Mouse (Mus musculus): ENCODE measurements around the gene Zp1.

Zp1 gene

DNA sequence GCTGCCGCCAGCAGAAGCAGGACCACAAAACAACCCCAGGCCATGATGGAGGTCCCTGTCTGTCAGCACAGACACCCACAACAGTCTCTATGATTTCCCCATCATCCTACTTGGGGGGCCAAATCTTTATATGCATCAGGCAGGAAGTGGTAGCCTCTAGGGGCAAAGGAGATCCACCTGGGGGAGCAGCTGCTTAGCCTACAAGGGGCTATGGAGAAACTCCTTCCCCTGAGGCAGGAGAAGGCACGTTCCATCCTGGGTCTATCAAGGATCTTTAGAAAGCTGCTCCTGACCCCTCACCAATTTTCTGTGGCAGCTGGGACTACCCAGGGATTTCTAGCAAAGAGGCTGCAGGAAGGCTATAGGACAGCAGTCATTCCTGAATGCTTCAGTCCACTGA lies at the start of gene Zp1:
Gene Zp1, minus strand, starts transcription at position 101 of the 400 bp plus-strand sequence.
- DNase-seq (ENCODE audit: low spot score in 2 of 2): no peak

DNA sequence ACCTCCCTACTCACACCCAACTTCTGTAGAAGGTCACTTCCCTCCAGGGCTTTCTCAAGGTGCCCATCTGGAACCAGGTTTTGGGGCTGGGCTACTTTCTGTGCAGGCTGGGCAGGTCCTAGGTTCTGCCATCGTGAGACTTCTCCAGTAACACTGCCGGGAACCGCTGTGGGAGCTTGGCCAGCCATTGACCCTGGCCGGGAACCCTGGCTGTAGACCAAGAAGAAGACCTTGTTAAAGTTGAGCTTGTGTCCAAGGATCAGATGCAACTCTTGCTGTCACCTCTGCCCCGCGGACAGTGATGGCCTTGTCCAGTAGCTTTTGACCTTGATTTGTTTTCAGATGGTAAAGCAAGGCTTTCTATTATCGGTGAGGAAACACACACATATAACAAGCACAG lies 48.1 kb upstream of the Zp1 start:
- DNase-seq (ENCODE audit: low spot score in 2 of 2): no peak

DNA sequence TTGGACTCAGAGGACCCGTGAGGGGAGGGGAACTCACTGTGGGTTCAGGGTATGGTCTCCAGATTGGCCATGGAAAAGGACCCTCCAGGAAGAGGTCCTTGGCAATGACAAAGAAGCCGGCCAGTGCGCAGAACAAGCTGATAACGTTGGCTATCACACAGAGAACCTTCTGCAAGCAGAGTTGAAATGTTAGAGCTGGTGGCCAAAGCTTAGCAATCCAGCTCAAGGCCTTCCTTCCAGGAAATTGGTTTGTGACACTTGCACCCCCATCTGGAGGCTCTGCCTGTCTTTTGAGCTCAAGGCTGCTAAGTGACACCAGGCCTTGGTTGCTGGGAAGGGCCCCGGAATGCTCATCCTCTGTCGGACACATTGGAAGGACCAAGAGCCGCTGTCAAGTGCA lies 45.3 kb upstream of the Zp1 start:
- DNase-seq (ENCODE audit: low spot score in 2 of 2): no peak

DNA sequence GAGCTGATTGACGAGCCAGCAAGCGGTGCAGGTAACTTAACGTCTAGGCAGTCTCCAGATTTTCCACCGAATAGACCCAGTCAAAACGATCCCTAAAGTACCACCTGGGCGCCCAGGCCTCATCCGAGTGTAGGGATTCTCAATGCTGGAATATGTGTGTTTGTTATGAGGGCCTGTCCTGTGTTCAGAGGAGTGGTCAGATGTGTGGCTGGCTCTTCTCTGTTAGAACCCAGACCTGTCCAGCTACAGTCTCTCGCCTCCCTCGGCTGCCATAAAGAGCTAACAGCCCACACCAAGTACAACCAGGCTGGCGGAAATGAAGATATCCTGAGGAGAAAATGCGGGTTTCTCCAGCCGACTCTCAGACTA lies 39.5 kb upstream of the Zp1 start:
- DNase-seq (ENCODE audit: low spot score in 2 of 2): no peak

DNA sequence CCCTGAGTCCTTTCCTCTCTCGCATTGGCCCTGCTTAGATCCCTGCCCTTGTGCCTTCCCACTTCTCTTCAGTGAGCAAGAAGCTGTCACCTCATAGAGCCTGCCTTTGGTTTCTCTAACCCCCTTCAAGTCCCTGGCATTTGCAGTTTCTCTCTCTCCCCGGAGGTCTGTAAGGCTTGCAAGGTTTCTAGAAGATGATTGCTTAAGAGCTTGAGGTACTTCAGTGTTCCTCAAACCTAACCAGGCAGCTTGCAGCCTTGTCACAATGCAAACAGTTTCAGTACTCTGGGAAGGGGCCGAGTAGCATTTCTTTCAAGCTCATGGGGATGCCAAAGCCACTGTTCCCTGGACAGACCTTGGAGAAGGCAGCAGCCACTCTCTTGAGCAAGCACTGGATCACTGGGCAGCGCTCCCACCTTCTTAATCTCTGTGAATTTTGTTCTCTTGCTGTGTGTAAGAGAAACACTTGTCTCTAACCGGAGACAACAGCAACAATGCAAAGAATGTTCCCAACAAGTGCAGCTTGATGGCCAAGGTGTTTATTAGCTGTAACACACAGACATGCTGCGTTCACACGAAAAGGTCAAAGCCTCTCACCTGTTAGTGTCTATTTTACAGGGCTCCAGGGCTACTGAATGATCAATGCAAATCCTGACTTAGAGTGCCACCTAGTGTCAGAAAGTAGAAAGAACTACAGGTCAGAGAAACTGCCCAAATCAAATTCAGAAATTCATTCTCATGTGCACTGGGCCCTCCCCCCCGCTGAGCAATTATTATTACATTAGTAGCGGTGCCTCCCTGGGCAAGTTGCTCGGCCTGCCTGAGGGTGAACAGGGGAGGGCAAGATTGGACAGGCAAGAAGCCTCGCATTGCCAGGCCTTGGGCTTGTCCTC lies 38.9 kb upstream of the Zp1 start:
- DNase-seq (ENCODE audit: low spot score in 2 of 2): peak; percentile 44 to 56

DNA sequence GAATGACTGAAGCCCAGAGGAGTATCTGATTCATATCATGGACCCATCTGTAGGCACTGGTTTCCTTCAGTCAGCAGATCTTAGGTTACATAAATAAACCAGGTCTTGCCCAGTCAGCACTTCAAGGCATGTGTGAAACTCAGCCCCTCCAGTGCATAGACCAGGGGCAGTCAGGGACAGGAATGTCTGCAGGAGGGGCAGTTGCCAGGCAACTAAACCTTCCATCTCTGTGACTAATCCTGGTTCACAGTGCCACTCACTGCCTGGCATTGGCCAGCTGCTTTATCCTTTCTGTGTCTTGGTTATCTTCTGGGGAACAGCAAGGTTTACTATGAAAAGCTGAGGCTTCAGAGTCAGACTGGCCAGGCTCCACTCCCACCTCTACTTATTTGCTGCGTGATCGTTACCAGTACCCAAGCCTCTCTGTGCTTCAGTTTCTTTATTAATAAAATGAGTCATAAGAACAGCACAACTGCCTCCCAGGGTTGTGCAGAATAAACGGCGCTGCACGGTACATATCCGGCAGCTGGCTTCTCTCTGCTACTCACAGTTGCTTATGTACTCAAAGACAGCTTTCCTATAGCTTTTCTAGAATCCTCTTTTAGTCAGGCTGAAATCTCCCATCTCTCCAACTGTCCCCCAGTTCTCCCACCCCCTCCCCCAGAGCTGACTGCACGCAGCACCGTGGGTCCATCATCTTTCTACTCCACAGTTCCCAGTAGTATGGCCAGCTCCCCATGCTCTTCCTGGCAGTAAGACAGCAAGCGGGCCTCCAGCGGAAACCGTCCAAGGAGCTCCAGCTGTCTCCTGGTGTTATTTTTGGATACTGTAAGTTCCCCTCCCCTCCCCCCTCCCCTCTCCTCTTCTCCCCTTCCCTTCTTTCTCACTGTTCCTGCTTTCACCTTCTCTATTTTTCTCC lies 31.8 kb upstream of the Zp1 start:
- DNase-seq (ENCODE audit: low spot score in 2 of 2): no peak

DNA sequence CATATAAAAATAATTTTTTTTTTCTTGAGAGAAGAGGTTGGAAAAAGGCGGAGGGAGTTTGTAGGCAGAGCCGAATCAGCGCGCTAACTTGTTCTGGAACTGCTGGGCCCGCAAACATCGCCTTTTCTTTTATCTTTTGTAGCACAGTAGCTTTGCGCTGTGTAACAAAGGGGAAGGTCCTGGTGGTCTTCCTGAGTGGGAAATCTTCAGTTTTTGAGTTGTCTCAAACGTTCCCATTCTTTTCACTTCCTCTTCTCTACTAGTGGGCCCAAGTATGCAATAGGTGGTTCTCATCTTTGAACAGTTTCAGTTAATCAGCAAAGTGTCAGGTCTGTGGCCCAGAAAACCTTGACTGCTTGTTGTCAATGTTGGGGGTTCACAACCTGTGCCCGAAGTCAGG lies 29.1 kb upstream of the Zp1 start:
- no peak for DNase-seq (ENCODE audit: low spot score in 2 of 2)

DNA sequence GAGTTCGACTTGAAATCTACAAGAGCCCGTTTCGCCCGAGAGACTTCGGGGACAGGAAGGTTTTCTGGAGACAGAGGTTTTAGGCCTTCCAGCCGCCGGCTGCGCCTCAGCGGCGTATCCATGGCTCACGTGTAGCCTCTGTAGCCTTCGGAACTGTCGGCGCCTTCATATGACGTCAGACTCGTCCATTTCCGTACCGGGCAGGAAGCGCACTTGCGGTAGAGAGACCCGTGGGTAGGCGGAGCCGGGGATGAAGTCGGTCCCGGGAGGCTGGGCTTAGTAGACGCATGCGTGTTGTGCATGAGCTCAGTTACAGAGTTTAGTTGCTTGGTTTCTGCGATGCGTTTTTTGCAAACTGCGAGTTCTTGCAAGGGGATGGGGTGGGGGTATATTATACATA lies 28.7 kb upstream of the Zp1 start, which contains the start of gene Ccdc86:
Gene Ccdc86, minus strand, starts transcription at position 155 of the 400 bp plus-strand sequence.
- peak; percentile 92 to 96 for DNase-seq (ENCODE audit: low spot score in 2 of 2)

DNA sequence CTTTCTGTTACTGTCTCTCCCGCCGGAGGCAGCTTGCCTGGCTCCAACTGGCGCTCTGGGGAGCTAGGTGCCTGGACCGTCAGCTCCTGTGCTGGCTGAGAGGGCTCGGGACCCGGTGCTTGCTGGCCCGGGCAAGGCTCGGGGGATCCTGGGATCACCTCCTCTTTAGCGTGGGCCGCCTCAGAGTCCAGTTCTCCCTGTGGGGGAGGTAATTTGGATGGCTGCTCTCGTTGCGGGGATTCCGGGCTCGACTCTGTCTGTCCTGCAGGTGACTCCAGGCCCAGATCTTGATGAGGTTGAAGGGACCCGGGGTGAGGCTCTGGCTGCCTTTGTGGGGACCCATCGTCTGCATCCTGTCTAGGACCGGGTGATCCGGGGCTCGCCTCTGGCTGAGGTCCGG lies 28.0 kb upstream of the Zp1 start:
- no peak for DNase-seq (ENCODE audit: low spot score in 2 of 2)

DNA sequence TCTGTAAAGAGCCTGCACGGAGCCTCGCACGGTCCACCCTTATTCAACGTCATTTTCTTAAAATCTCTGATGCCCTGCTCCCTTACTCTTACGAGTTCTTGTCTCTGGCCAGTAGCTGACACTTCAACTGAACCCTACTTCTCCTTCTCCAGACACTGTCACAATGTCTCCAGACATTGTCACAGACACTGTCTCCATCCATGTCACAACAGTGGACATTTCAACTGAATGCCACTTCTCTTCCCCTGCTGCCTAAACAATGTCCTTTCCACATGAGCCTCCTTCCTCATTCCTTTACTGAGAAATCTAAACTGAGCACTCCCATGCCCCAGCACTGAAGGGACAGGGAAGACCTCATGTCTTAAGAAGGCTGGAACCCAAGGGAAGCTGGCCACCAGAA lies 26.8 kb upstream of the Zp1 start:
- DNase-seq (ENCODE audit: low spot score in 2 of 2): no peak

DNA sequence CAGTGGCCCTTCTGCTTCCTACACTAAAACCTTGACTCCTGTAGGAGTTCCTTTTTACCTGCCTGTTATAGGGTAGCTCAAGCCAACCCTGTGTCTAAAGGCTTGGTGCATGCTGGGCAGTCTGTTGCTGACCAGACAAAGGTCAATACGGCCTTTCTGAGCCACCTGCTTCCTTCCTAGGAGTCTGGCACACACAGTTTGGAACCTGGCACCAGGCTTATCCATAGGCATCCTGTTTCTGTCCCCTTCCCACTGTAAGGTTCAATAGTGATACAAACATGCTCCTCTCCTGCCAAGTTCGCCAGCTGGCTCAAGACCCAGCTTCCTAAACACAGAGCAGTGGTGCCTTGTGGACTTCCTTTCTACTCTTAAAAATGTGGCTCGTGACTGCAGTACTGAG lies 26.1 kb upstream of the Zp1 start:
- no peak for DNase-seq (ENCODE audit: low spot score in 2 of 2)

DNA sequence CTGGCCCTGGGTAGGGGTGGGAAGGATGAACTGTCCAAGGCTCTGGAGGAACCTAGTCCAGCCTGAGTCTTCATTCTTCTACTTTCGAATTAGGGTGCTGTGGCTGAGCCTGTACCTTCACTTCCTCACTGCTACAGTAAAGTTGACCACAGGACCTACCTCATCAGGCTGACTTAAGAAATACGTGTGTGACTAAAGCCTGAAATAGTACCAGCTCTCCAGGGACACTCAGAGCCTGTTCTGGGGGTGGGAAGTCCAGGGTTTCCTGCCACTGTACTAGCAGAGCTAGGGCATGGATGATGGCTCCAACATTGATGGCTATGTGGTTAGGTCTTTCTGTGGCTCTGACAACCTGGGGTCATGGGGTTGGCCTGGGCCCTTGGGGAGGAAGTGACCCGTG lies 23.5 kb upstream of the Zp1 start:
- no peak for DNase-seq (ENCODE audit: low spot score in 2 of 2)

DNA sequence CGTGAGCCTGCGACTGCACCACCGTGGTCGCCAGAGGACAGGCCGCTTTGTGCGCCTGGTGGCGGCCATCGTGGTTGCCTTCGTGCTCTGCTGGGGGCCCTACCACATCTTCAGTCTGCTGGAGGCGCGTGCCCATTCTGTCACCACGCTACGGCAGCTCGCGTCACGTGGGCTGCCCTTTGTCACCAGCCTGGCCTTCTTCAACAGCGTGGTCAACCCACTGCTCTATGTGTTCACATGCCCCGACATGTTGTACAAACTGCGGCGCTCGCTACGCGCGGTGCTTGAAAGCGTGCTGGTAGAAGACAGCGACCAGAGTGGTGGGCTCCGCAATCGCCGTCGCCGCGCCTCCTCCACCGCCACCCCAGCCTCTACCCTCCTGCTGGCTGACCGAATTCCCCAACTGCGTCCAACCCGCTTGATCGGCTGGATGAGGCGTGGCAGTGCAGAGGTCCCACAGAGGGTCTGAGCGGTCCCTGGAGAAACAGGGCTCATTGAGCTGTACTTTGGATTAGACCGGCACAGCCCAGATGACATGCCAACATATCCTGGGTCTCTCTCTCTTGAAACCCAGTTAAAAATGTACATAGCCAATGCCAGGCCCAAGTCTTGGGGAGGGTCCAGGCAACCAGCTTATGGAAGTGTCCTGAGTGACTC lies 20.5 kb upstream of the Zp1 start:
- DNase-seq (ENCODE audit: low spot score in 2 of 2): no peak

DNA sequence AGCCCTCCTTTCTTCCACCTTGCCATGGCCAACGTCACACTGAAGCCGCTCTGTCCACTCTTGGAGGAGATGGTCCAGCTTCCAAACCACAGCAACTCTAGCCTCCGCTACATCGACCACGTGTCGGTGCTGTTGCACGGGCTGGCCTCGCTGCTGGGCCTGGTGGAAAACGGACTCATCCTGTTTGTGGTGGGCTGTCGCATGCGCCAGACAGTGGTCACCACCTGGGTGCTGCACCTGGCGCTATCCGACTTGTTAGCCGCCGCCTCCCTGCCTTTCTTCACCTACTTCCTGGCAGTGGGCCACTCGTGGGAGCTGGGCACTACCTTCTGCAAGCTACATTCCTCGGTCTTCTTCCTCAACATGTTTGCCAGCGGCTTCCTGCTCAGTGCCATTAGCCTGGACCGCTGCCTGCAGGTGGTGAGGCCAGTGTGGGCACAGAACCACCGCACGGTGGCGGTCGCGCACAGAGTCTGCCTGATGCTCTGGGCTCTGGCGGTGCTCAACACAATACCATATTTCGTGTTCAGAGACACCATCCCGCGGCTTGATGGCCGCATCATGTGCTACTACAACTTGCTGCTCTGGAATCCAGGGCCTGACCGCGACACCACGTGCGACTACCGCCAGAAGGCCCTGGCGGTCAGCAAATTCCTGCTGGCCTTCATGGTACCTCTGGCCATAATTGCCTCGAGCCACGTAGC lies 19.8 kb upstream of the Zp1 start:
- peak; percentile 44 to 64 for DNase-seq (ENCODE audit: low spot score in 2 of 2)

DNA sequence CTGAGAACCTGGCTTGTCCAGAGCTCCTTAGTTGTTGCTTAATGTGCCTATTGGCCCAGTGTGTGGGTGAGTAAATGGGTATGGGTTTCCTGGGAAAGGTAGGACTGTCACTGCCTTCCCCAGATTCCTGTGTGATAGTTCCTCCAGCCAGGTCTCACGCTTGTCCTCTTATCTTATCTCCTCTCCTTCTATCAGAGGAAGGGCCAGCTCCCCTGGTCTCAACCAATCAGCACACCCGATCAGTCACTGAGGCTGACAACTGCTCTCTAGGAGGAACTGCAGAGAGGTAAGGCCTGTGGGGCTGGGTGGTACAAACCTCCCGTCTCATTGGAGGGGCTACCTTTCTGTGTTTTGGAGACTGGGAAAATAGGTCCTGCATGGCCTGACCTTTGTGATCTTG lies 18.3 kb upstream of the Zp1 start:
- DNase-seq (ENCODE audit: low spot score in 2 of 2): no peak

DNA sequence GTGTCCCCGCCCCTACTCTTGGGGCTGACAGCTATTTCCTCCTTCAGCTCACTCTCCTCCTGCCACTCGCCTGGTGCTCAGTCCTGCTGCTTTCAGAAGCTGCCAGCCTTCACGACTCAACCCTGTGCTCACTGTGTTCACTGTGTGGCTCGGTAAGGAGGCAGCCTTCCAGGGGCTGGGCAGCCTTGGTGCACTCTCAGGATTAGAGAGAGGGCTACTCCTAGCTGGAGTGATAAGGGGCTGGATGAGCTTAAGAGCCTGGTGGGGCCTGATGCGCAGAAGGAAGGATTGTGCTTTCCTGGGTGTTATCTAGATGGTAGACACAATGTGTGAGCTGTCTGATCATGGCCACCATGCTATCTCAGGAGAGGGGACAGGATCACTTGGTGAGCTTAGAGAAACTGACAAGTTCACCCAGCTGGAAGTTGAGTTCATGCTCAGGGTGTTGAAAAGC lies 16.7 kb upstream of the Zp1 start, which contains the start of gene Ptgdr2:
Gene Ptgdr2, plus strand, starts transcription at position 51 of the 454 bp plus-strand sequence.
- DNase-seq (ENCODE audit: low spot score in 2 of 2): no peak

DNA sequence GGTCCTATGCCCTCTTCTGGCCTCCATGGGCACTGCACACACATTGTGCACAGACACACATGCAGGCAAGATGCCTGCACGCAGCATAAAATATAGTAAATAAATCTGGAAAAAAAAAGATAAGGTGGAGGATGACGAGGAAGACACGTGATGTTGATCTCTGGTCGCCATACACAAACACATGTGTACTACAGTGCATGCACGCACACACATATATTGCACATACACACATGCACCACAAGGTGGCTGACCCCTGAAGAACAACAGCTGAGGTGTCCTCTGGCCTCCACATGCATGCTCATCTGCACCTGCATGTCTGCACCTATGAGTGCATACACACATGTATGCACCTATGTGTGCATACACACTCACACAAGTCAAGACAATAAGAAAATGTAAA lies 15.6 kb upstream of the Zp1 start:
- no peak for DNase-seq (ENCODE audit: low spot score in 2 of 2)

DNA sequence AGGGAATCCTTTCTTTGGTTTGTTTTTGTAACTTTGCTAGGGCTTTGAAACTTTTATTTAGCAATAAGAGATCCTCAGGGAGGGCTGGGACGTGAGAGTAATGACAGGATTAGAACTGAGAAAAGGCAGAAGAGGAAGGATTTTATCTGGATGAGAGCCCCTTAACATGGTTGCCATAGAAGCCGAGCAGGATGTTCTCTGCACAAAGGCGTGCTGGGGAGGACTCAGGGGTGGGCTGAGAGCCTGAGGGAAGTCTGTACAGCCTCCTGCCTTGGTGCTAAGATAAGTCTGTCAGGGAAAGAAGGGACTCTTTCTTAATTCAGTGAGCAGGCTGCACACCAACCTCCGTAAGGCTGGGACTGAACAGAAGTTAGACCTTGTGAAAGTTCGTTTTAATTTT lies 14.6 kb upstream of the Zp1 start:
- DNase-seq (ENCODE audit: low spot score in 2 of 2): no peak

DNA sequence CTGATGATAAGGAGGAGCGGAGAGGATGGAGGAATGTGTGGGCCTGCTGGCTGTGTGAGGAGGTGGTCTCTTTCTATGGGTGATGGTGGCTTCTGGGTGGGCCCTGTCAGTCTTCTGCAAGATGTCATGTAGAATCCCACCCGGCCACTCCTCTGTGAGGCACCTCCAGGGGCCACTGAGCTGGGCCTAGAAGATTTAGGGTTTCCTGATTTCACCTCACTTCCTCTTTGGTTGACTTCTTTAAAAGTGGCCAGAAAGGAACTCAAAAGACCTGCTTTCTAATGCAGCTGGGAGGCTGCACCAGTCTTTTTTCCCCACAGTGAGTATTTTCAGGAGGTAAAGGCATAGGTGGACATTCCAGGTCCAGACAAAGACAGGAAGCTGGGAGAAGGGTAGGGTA lies 10.2 kb upstream of the Zp1 start:
- no peak for DNase-seq (ENCODE audit: low spot score in 2 of 2)

DNA sequence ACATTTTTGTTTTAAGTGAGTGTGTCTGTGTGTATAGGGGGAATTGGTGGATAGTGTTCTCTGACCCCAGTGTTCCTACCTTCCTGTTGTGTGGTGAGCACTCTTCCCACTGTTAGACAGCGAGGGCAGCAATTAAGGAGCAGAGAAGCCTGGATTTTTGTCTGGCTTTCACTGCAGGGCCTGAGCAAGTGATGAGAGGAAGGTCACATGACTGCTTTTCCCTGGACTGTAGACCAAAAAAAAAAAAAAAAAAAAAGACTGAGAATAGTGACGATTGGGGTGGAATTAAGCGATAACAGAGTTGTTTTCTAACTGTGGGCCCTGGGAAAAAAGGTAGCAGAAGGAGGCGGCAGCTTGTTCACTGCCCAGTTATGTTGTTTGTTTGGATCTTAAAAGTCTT lies 6.2 kb upstream of the Zp1 start:
- DNase-seq (ENCODE audit: low spot score in 2 of 2): no peak

DNA sequence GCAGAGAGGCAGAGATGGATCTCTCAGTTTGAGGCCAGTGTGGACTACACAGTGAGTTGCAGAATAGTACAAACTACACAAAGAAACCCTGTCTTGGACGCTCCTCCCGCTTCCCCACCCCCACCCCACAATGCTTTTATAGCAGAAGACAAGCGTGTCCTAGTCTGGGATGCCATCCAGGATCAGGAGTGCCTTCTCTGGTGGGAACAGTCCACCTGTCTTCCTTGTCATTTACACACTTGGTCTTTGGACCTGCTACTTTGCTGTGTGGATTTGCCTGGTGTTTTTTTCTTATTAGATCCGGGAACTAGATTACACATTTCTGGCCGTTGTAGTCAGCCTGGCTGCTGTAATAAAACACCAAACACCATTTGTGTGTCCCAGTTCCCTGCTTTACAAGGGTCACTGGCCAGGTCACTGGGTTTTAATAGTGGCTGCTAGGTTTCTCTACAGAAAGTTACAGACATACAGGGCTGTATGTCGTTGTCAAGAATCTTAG lies 5.7 kb upstream of the Zp1 start:
- no peak for DNase-seq (ENCODE audit: low spot score in 2 of 2)

Measured in urinary bladder, postnatal 36 days (tissue).